Mouse (Mus musculus): ENCODE data around the gene Ccdc63.

DNA sequence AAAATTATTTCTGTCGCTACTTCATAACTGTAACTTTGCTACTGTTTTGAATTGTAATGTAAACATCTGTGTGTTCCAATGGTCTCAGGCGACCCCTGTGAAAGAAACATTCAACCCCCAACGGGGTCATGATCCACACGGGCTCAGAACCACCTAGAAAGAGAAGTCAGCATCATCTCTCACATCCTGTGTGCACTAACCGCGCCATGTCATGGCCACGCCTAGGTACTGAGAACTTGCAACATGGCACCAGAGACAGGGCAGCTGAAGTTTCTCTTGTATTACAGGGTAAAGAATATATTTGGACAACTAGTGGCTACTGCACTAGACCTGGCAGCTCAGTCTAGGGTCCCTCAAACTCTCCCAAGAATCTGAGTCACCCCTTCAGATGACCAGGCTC, 27.2 kb downstream of the Ccdc63 start:
- TF ChIP-seq POLR2A (IDR thresholded peaks at IDR 0.05; ENCODE audit: extremely low read depth, insufficient read depth, low read length) (no peak), CTCF (IDR thresholded peaks at IDR 0.05; ENCODE audit: extremely low read depth, insufficient read depth, low read length) (no peak)
